8 mouse cellular contexts compared by ENCODE assay signal in genomic region chr15:59245927-59246649, GRCm38 (mm10).
DNase-seq lines count a peak whose midpoint lies in the region; ATAC-seq and TF ChIP-seq lines count a peak whose summit lies in the region.

No protein-coding gene starts in this region.

- no peak overlapping the region for H3K4me2 ChIP-seq in intestine, embryonic 15.5 days (replicated peaks)

- no peak overlapping the region for H3K9ac ChIP-seq in intestine, embryonic 15.5 days

- H3K27me3 ChIP-seq in spleen, adult 2 months (ENCODE audit: control insufficient read depth, insufficient read depth, low read length) = no peaks in the 10 kb centered on the region
- no peaks in the 10 kb centered on the region for H3K27me3 ChIP-seq in intestine, embryonic 15.5 days (replicated peaks)

- no peak for TF ChIP-seq POLR2A in spleen, adult 2 months (IDR thresholded peaks at IDR 0.05; ENCODE audit: low read depth, low read length)

- ATAC-seq in intestine, embryonic 15.5 days = no peak

- no peaks in the 10 kb centered on the region for H3K36me3 ChIP-seq in spleen, adult 2 months (ENCODE audit: control insufficient read depth, insufficient read depth, low read length)
- no peaks in the 10 kb centered on the region for H3K36me3 ChIP-seq in intestine, embryonic 15.5 days

- H3K27ac ChIP-seq in spleen, adult 2 months (ENCODE audit: insufficient read depth, low read length) = peak overlapping the region; percentile 25; the same call in 1 of the 2 replicates
- H3K27ac ChIP-seq in intestine, embryonic 15.5 days = no peak overlapping the region

- H3K4me3 ChIP-seq in spleen, adult 2 months (ENCODE audit: extremely low read depth, insufficient read depth, insufficient read length) = no peak overlapping the region
- H3K4me3 ChIP-seq in intestine, embryonic 15.5 days (replicated peaks) = no peak overlapping the region

- intact Hi-C loops in heart, postnatal 10 days (cut with DNase I) = no loop called here

- H3K9me3 ChIP-seq in intestine, embryonic 15.5 days = no peaks in the 10 kb centered on the region

- 55% methylated on average over 4 of the region's 4 CpGs for WGBS in spleen, adult 2 months
- 50% methylated on average over 4 of the region's 4 CpGs for WGBS in intestine, embryonic 15.5 days

- DNase-seq in spleen, adult 2 months (ENCODE audit: low read depth in 1 of 2, low spot score in 2 of 2) = no peak
- no peak for DNase-seq in spleen, adult 12 weeks (ENCODE audit: low spot score)
- peak; percentile 68 to 71 for DNase-seq in heart, postnatal 10 days
- peak; percentile 61 to 73 for DNase-seq in lung, adult 18-20 months
- DNase-seq in thymus, postnatal 4 days = peak; percentile 57
- DNase-seq in frontal cortex, postnatal 14 days (ENCODE audit: low spot score in 2 of 2) = no peak
- no peak for DNase-seq in layer of hippocampus, adult 11-12 months (ENCODE audit: low spot score)

- H3K4me1 ChIP-seq in spleen, adult 2 months (ENCODE audit: control insufficient read depth, insufficient read depth, insufficient read length) = no peaks in the 10 kb centered on the region
- no peaks in the 10 kb centered on the region for H3K4me1 ChIP-seq in intestine, embryonic 15.5 days (replicated peaks)

- TF ChIP-seq CTCF in spleen, adult 2 months (IDR thresholded peaks at IDR 0.05; ENCODE audit: extremely low read depth, insufficient read depth, insufficient read length, insufficient replicate concordance) = no peak

Comparison
In these comparisons a context has a peak if more than half of its experiments do, and no peak if none do; other contexts are left out.
1. DNase-seq: peak in heart, postnatal 10 days (2 of 2), lung, adult 18-20 months (2 of 2) and thymus, postnatal 4 days (single experiment); none in spleen, adult 2 months (0 of 2), spleen, adult 12 weeks (single experiment), frontal cortex, postnatal 14 days (0 of 2) and layer of hippocampus, adult 11-12 months (single experiment).